20 mouse cellular contexts compared by ENCODE assay signal in the genomic region with DNA sequence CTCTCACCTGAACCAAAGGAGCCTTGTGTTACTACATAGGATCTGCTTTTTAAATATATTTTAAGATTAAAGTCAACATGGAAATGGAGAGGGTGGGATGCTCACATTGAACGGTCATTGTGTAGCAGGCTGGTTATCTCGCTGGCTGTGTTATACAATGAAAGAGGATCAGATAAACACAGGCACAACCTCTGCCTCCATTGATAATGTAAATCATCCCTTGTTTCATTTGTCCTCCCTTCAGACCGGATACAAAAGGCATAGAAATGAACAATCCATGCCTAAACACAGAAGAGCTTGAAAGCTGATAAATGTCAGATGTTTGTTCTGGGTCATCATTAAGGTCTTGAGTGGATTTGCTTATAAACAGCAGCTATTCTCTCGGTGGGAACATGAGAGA.
A peak's percentile ranks its signal among the peaks of the same experiment; 100 is the strongest.
DNase-seq lines count a peak whose midpoint lies in the region; ATAC-seq and TF ChIP-seq lines count a peak whose summit lies in the region.
"Had no signal": no experiment of that assay in that cellular context is flagged by ENCODE, and none has a peak within 500 bp of the region (broad histone marks: within the 10 kb centered on the region; RNA-seq: fewer than 3 reads in every experiment).

No protein-coding gene starts in this region.

- TF ChIP-seq CTCF in midbrain, postnatal 0 days (IDR thresholded peaks at IDR 0.05) = no peak

- no peak overlapping the region for H3K4me3 ChIP-seq in lung, embryonic 16.5 days (ENCODE audit: low read length)
- no peak overlapping the region for H3K4me3 ChIP-seq in midbrain, embryonic 11.5 days (ENCODE audit: low read depth, low read length)
- no peak overlapping the region for H3K4me3 ChIP-seq in midbrain, postnatal 0 days (ENCODE audit: low read depth, low read length)
- H3K4me3 ChIP-seq in neural tube, embryonic 13.5 days = no peak overlapping the region
- H3K4me3 ChIP-seq: embryonic facial prominence, embryonic 13.5 days; forebrain, embryonic 12.5 days; heart, embryonic 13.5 days; hindbrain, embryonic 13.5 days had no signal

- DNase-seq in embryo, embryonic 10.5 days (ENCODE audit: low spot score) = peak; percentile 43
- no peak for DNase-seq in embryo, embryonic 9.5 days (ENCODE audit: extremely low spot score)
- no peak for DNase-seq in lung, postnatal 10 days
- peak; percentile 31 for DNase-seq in midbrain, embryonic 11.5 days (ENCODE audit: low spot score, missing footprints)
- no peak for DNase-seq in midbrain, postnatal 0 days (ENCODE audit: low spot score)
- DNase-seq: adrenal gland, postnatal 10 days; B cell, adult 2 months; cerebellum, adult 11 months; cerebellum, adult 8-10 months; cerebellum, postnatal 14 days; gastrocnemius, postnatal 14 days; heart, postnatal 36 days had no signal

- 0 out of 2 replicates have a peak overlapping the region, but pooled peaks have one; percentile 10 for H3K27ac ChIP-seq in lung, embryonic 16.5 days (ENCODE audit: low read length)
- no peak overlapping the region for H3K27ac ChIP-seq in midbrain, embryonic 11.5 days (ENCODE audit: low read depth, low read length)
- H3K27ac ChIP-seq in midbrain, postnatal 0 days (ENCODE audit: low read depth, low read length) = no peak overlapping the region
- H3K27ac ChIP-seq in neural tube, embryonic 13.5 days (replicated peaks) = peak overlapping the region; percentile 38; the same call in 1 of the 2 replicates
- H3K27ac ChIP-seq: embryonic facial prominence, embryonic 13.5 days; forebrain, embryonic 12.5 days; heart, embryonic 13.5 days; hindbrain, embryonic 13.5 days had no signal

- H3K9me3 ChIP-seq in lung, embryonic 16.5 days (ENCODE audit: control insufficient read depth, low read length) = no peaks in the 10 kb centered on the region
- H3K9me3 ChIP-seq in midbrain, embryonic 11.5 days (ENCODE audit: control insufficient read depth, low read length) = no peaks in the 10 kb centered on the region
- H3K9me3 ChIP-seq in midbrain, postnatal 0 days (ENCODE audit: low read length) = no peaks in the 10 kb centered on the region
- no peaks in the 10 kb centered on the region for H3K9me3 ChIP-seq in neural tube, embryonic 13.5 days
- H3K9me3 ChIP-seq: embryonic facial prominence, embryonic 13.5 days; forebrain, embryonic 12.5 days; heart, embryonic 13.5 days; hindbrain, embryonic 13.5 days had no signal

- WGBS in lung, embryonic 16.5 days = 19% methylated on average over 4 of the region's 4 CpGs
- WGBS in midbrain, embryonic 11.5 days = 32% methylated on average over 4 of the region's 4 CpGs
- WGBS in midbrain, postnatal 0 days = 40% methylated on average over 4 of the region's 4 CpGs
- WGBS in neural tube, embryonic 13.5 days = 17% methylated on average over 4 of the region's 4 CpGs

- no peaks in the 10 kb centered on the region for H3K27me3 ChIP-seq in lung, embryonic 16.5 days (ENCODE audit: control insufficient read depth, insufficient read depth, low read depth, low read length)
- no peaks in the 10 kb centered on the region for H3K27me3 ChIP-seq in midbrain, embryonic 11.5 days (ENCODE audit: control insufficient read depth, insufficient read depth, low read length)
- no peaks in the 10 kb centered on the region for H3K27me3 ChIP-seq in midbrain, postnatal 0 days (ENCODE audit: insufficient read depth, low read length)
- no peaks in the 10 kb centered on the region; the same call in 1 of the 2 replicates for H3K27me3 ChIP-seq in neural tube, embryonic 13.5 days
- H3K27me3 ChIP-seq: embryonic facial prominence, embryonic 13.5 days; heart, embryonic 13.5 days; hindbrain, embryonic 13.5 days had no signal

- no peaks in the 10 kb centered on the region for H3K4me1 ChIP-seq in lung, embryonic 16.5 days (replicated peaks; ENCODE audit: control insufficient read depth, insufficient read depth, low read length)
- H3K4me1 ChIP-seq in midbrain, embryonic 11.5 days (ENCODE audit: control insufficient read depth, insufficient read depth, low read length) = no peaks in the 10 kb centered on the region; the same call in 1 of the 2 replicates
- no peaks in the 10 kb centered on the region; the same call in 1 of the 2 replicates for H3K4me1 ChIP-seq in midbrain, postnatal 0 days (ENCODE audit: insufficient read depth, low read length)
- peaks cover 14% of the 10 kb centered on the region for H3K4me1 ChIP-seq in neural tube, embryonic 13.5 days (replicated peaks)

- H3K9ac ChIP-seq in lung, embryonic 16.5 days (ENCODE audit: low read length) = no peak overlapping the region
- H3K9ac ChIP-seq in midbrain, embryonic 11.5 days (ENCODE audit: low read length) = no peak overlapping the region
- no peak overlapping the region for H3K9ac ChIP-seq in midbrain, postnatal 0 days (replicated peaks; ENCODE audit: low read length, poor library complexity, severe bottlenecking)
- H3K9ac ChIP-seq in neural tube, embryonic 13.5 days = no peak overlapping the region
- H3K9ac ChIP-seq: embryonic facial prominence, embryonic 13.5 days; forebrain, embryonic 12.5 days; heart, embryonic 13.5 days; hindbrain, embryonic 13.5 days had no signal

- H3K4me2 ChIP-seq in lung, embryonic 16.5 days (ENCODE audit: low read depth, low read length) = no peak overlapping the region
- no peak overlapping the region for H3K4me2 ChIP-seq in midbrain, embryonic 11.5 days
- H3K4me2 ChIP-seq in midbrain, postnatal 0 days (ENCODE audit: low read depth, low read length, poor library complexity, severe bottlenecking) = no peak overlapping the region
- no peak overlapping the region for H3K4me2 ChIP-seq in neural tube, embryonic 13.5 days
- H3K4me2 ChIP-seq: embryonic facial prominence, embryonic 13.5 days; forebrain, embryonic 12.5 days; heart, embryonic 13.5 days; hindbrain, embryonic 13.5 days had no signal

- no peaks in the 10 kb centered on the region for H3K36me3 ChIP-seq in lung, embryonic 16.5 days (ENCODE audit: control insufficient read depth, insufficient read depth, low read length)
- H3K36me3 ChIP-seq in midbrain, embryonic 11.5 days (ENCODE audit: control insufficient read depth, insufficient read depth, low read length) = no peaks in the 10 kb centered on the region
- H3K36me3 ChIP-seq in midbrain, postnatal 0 days (ENCODE audit: insufficient read depth, low read length) = no peaks in the 10 kb centered on the region
- H3K36me3 ChIP-seq in neural tube, embryonic 13.5 days = no peaks in the 10 kb centered on the region
- H3K36me3 ChIP-seq: embryonic facial prominence, embryonic 13.5 days; forebrain, embryonic 12.5 days; heart, embryonic 13.5 days; hindbrain, embryonic 13.5 days had no signal

- no peak for ATAC-seq in lung, embryonic 16.5 days (ENCODE audit: low read depth)
- ATAC-seq in midbrain, embryonic 11.5 days (ENCODE audit: low FRiP score) = no peak
- ATAC-seq in midbrain, postnatal 0 days (ENCODE audit: low FRiP score) = no peak
- no peak for ATAC-seq in neural tube, embryonic 13.5 days (ENCODE audit: low read depth)
- ATAC-seq: CD4-positive, CD25-positive, alpha-beta regulatory T cell, adult 4 months; forebrain, embryonic 16.5 days had no signal

Comparison
In these comparisons a context has a peak if more than half of its experiments do, and no peak if none do; other contexts are left out.
1. DNase-seq: peak in embryo, embryonic 10.5 days (single experiment) and midbrain, embryonic 11.5 days (single experiment); none in embryo, embryonic 9.5 days (single experiment), lung, postnatal 10 days (single experiment) and midbrain, postnatal 0 days (single experiment).
2. H3K27ac ChIP-seq: peak in lung, embryonic 16.5 days (single experiment) and neural tube, embryonic 13.5 days (single experiment); none in midbrain, embryonic 11.5 days (single experiment) and midbrain, postnatal 0 days (single experiment).